Mouse (Mus musculus) E14TG2a.4 (cell line): Measurements from ENCODE around the gene Dscaml1.

Source experiments
- CTCF ChIP-seq: conservative IDR thresholded peaks from 2 replicates; pipeline ENCODE4 v1.5.1; 2014; ENCODE audit warnings: low read length
- NANOG ChIP-seq: IDR thresholded peaks from 2 replicates; pipeline ENCODE4 v1.6.1; 2014; ENCODE audit warnings: borderline replicate concordance, low read length, mixed read lengths
- POU5F1 ChIP-seq: IDR thresholded peaks from 2 replicates; pipeline ENCODE4 v1.6.1; 2014; ENCODE audit warnings: low read length, borderline replicate concordance

- TF ChIP-seq CTCF (no peak), NANOG (no peak), POU5F1 (no peak)
Observed at GRCm38 (mm10) chr9:45519841-45520240, 93.4 kb downstream of the Dscaml1 start.
